Mouse (Mus musculus) myocyte (in vitro differentiated cells): ENCODE measurements around the gene Tmem203.

Source experiments
- CEBPB ChIP-seq: IDR thresholded peaks from 2 replicates; pipeline ENCODE4 v1.6.1; 2011; ENCODE audit warnings: mild to moderate bottlenecking, moderate library complexity; ENCODE audit not compliant: poor library complexity, insufficient read depth, severe bottlenecking
- E2F4 ChIP-seq: IDR thresholded peaks from one replicate; pipeline ENCODE4 v1.6.1; 2011; ENCODE audit warnings: mild to moderate bottlenecking, control low read depth, moderate library complexity; ENCODE audit not compliant: insufficient read depth
- MAX ChIP-seq: IDR thresholded peaks from one replicate; pipeline ENCODE4 v1.6.1; 2011; ENCODE audit warnings: low read depth, mild to moderate bottlenecking, control low read depth
- MYOD1 ChIP-seq, 3 experiments: IDR thresholded peaks; one replicate each; pipeline ENCODE4 v1.6.1; 2011; ENCODE audit warnings: control low read depth in 2 of 3, low read depth in 2 of 3, mild to moderate bottlenecking in 2 of 3, moderate library complexity in 1 of 3; ENCODE audit not compliant: insufficient read length in 2 of 3, control insufficient read depth in 1 of 3
- POLR2A ChIP-seq: IDR thresholded peaks from one replicate; pipeline ENCODE4 v1.6.1; 2011; ENCODE audit warnings: low read depth, mild to moderate bottlenecking, control low read depth, moderate library complexity; ENCODE audit not compliant: insufficient read length
- POLR2AphosphoS2 ChIP-seq: IDR thresholded peaks from one replicate; pipeline ENCODE4 v1.6.1; 2011; ENCODE audit warnings: low read depth, control low read depth; ENCODE audit not compliant: insufficient read length
- REST ChIP-seq: IDR thresholded peaks from one replicate; pipeline ENCODE4 v1.6.1; 2011; ENCODE audit warnings: mild to moderate bottlenecking, control low read depth, moderate library complexity; ENCODE audit not compliant: insufficient read depth, insufficient read length
- SRF ChIP-seq: IDR thresholded peaks from one replicate; pipeline ENCODE4 v1.6.1; 2011; ENCODE audit warnings: low read depth; ENCODE audit not compliant: control insufficient read depth, insufficient read length
- USF1 ChIP-seq: IDR thresholded peaks from one replicate; pipeline ENCODE4 v1.6.1; 2011; ENCODE audit warnings: low read depth, mild to moderate bottlenecking, control low read depth, moderate library complexity

- no peak for TF ChIP-seq CEBPB
- TF ChIP-seq E2F4 = no peak
- no peak for TF ChIP-seq SRF
- TF ChIP-seq POLR2A = no peak
- TF ChIP-seq USF1 = no peak
- no peak for TF ChIP-seq REST
- TF ChIP-seq MAX = no peak
- no peak for TF ChIP-seq MYOD1 (IDR thresholded peaks at IDR 0.05; ENCODE audit: control insufficient read depth in 1 of 3, insufficient read length in 2 of 3, low read depth in 2 of 3)
- TF ChIP-seq POLR2AphosphoS2 = peak; percentile 22
Measured at GRCm38 (mm10) chr2:25223681-25224491, 31.4 kb upstream of the Tmem203 start.
